Mouse (Mus musculus): ENCODE data around the gene Gm4791. TPM values are rescaled to one million over a fixed set of nuclear protein-coding genes. Genes with fewer than 3 reads are reported as not detected.

Gm4791 gene
- total and polyA plus RNA-seq, 3 experiments, result not detected

DNA sequence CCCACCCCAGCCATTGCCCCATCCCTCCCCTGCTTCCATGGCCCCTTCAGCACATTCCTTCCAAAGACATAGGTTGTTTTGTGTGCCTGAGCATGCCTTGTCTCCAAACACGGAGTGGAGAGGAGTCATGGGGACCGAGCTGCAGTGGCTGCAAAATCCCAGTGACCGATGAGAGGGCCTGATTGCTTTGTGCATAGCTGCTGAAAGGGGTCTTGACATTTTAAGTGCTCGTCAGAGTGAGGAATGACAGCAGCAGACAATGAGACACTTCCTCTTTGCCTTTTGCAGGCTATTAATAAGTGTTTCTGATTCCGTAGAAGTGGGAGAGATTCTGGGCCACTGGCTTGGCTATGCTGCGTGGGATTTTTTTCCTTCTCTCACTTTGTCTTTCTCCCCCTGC is 29.6 kb upstream of the Gm4791 start:
- Histone ChIP-seq H3K9ac (ENCODE audit: control insufficient read depth, low read depth, low read length, poor library complexity, severe bottlenecking) (no peak overlapping the region), H3K4me3 (ENCODE audit: control insufficient read depth in 1 of 2, insufficient read depth in 1 of 2, low read depth in 2 of 2, low read length in 2 of 2) (no peak overlapping the region), H3K27ac (ENCODE audit: control insufficient read depth, low read depth, low read length) (no peak overlapping the region), H3K36me3 (ENCODE audit: control insufficient read depth in 1 of 2, insufficient read depth in 2 of 2, low read length in 2 of 2) (no peaks in the 10 kb centered on the region), H3K79me2 (ENCODE audit: control insufficient read depth, insufficient read depth, low read length, poor library complexity) (no peaks in the 10 kb centered on the region), H3K4me1 (ENCODE audit: control insufficient read depth in 1 of 2, insufficient read depth in 2 of 2, low read length in 2 of 2) (no peaks in the 10 kb centered on the region), H3K27me3 (ENCODE audit: control insufficient read depth in 1 of 2, insufficient read depth in 2 of 2, low read length in 2 of 2) (no peaks in the 10 kb centered on the region), H3K9me3 (replicated peaks; ENCODE audit: insufficient read depth, low read length) (no peaks in the 10 kb centered on the region)
- TF ChIP-seq ELF1 (IDR thresholded peaks at IDR 0.05; ENCODE audit: low read depth, low read length) (no peak), ETS1 (IDR thresholded peaks at IDR 0.05; ENCODE audit: low read depth, low read length) (no peak), ZMIZ1 (IDR thresholded peaks at IDR 0.05; ENCODE audit: low read depth, low read length) (no peak), RCOR1 (IDR thresholded peaks at IDR 0.05; ENCODE audit: low read depth, low read length) (no peak), MAX (IDR thresholded peaks at IDR 0.05; ENCODE audit: low read length) (no peak), GABPA (IDR thresholded peaks at IDR 0.05; ENCODE audit: low read depth, low read length) (no peak), MYB (IDR thresholded peaks at IDR 0.05; ENCODE audit: low read depth, low read length) (no peak), NRF1 (IDR thresholded peaks at IDR 0.05; ENCODE audit: insufficient read depth, low read depth, low read length, poor library complexity, severe bottlenecking) (no peak)
- no peak for DNase-seq (ENCODE audit: low read depth, low spot score)

DNA sequence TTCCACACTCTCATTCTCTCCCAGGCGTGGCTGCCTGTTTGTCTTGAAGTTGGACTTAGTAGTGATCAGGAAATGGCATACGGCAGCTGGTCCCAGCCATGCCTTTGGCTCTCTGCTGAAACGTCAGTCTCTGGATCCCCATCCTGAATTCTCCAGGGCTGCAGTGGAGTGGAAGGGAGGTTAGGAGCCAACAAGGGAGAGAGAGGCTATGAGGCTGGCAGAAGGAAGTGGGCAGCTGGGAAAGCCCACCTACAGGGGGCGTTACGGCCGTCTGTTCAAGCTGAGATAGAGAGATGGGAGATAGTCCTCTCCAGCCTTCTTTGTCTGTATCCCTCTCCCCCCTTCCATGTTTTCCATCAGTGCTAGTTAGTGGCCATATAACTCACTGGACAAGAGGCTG is 29.1 kb upstream of the Gm4791 start:
- no peaks in the 10 kb centered on the region for H3K79me2 ChIP-seq (ENCODE audit: control insufficient read depth, insufficient read depth, low read length, poor library complexity)
- no peaks in the 10 kb centered on the region for H3K4me1 ChIP-seq (ENCODE audit: control insufficient read depth in 1 of 2, insufficient read depth in 2 of 2, low read length in 2 of 2)
- no peaks in the 10 kb centered on the region for H3K27me3 ChIP-seq (ENCODE audit: control insufficient read depth in 1 of 2, insufficient read depth in 2 of 2, low read length in 2 of 2)
- H3K9me3 ChIP-seq (replicated peaks; ENCODE audit: insufficient read depth, low read length), result no peaks in the 10 kb centered on the region
- H3K4me3 ChIP-seq (ENCODE audit: control insufficient read depth in 1 of 2, insufficient read depth in 1 of 2, low read depth in 2 of 2, low read length in 2 of 2), result no peak overlapping the region
- no peak for DNase-seq (ENCODE audit: low read depth, low spot score)
- TF ChIP-seq USF1 (IDR thresholded peaks at IDR 0.05; ENCODE audit: low read depth, low read length) (no peak), USF2 (IDR thresholded peaks at IDR 0.05; ENCODE audit: borderline replicate concordance in 1 of 2, insufficient read depth in 1 of 2, low read depth in 1 of 2, low read length in 2 of 2) (no peak), TAL1 (IDR thresholded peaks at IDR 0.05; ENCODE audit: low read length) (no peak), POLR2A (IDR thresholded peaks at IDR 0.05; ENCODE audit: control insufficient read depth in 1 of 2, insufficient read depth in 1 of 2, low read depth in 1 of 2, low read length in 2 of 2, poor library complexity in 1 of 2) (no peak)
- H3K27ac ChIP-seq (ENCODE audit: control insufficient read depth, low read depth, low read length), result no peak overlapping the region
- no peak overlapping the region for H3K9ac ChIP-seq (ENCODE audit: control insufficient read depth, low read depth, low read length, poor library complexity, severe bottlenecking)
- no peaks in the 10 kb centered on the region for H3K36me3 ChIP-seq (ENCODE audit: control insufficient read depth in 1 of 2, insufficient read depth in 2 of 2, low read length in 2 of 2)

DNA sequence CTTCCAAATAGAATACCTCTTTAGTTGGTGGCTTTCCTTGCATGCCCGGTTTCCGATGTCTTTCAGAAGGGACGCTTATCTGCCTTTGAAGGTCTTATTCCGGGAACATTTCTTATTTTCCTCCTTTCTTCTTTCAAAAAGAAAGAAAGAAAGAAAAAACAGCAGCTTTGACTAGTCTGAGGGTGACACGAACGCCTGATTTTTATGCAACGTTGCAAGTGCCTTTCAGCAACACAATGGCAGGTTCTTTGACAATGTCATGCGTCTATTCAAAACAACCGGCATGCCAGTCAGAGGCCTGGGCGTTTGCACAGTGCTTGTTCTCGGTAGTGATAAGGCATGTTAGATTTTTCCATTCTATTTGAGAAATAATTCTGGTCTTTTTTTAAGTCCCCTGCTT is 19.7 kb upstream of the Gm4791 start:
- Histone ChIP-seq H3K4me1 (ENCODE audit: control insufficient read depth in 1 of 2, insufficient read depth in 2 of 2, low read length in 2 of 2) (no peaks in the 10 kb centered on the region), H3K9ac (ENCODE audit: control insufficient read depth, low read depth, low read length, poor library complexity, severe bottlenecking) (no peak overlapping the region), H3K36me3 (ENCODE audit: control insufficient read depth in 1 of 2, insufficient read depth in 2 of 2, low read length in 2 of 2) (no peaks in the 10 kb centered on the region), H3K27ac (ENCODE audit: control insufficient read depth, low read depth, low read length) (no peak overlapping the region), H3K4me3 (ENCODE audit: control insufficient read depth in 1 of 2, insufficient read depth in 1 of 2, low read depth in 2 of 2, low read length in 2 of 2) (no peak overlapping the region), H3K9me3 (replicated peaks; ENCODE audit: insufficient read depth, low read length) (no peaks in the 10 kb centered on the region), H3K79me2 (ENCODE audit: control insufficient read depth, insufficient read depth, low read length, poor library complexity) (no peaks in the 10 kb centered on the region), H3K27me3 (ENCODE audit: control insufficient read depth in 1 of 2, insufficient read depth in 2 of 2, low read length in 2 of 2) (no peaks in the 10 kb centered on the region)
- DNase-seq (ENCODE audit: low read depth, low spot score), result no peak
- TF ChIP-seq MXI1 (IDR thresholded peaks at IDR 0.05; ENCODE audit: low read depth, low read length) (no peak), POLR2A (IDR thresholded peaks at IDR 0.05; ENCODE audit: control insufficient read depth in 1 of 2, insufficient read depth in 1 of 2, low read depth in 1 of 2, low read length in 2 of 2, poor library complexity in 1 of 2) (no peak), MAFK (IDR thresholded peaks at IDR 0.05; ENCODE audit: borderline replicate concordance, low read depth, low read length) (no peak), TCF12 (IDR thresholded peaks at IDR 0.05; ENCODE audit: low read depth, low read length) (no peak), SMC3 (IDR thresholded peaks at IDR 0.05; ENCODE audit: low read depth, low read length) (no peak), USF2 (IDR thresholded peaks at IDR 0.05; ENCODE audit: borderline replicate concordance in 1 of 2, insufficient read depth in 1 of 2, low read depth in 1 of 2, low read length in 2 of 2) (no peak), POLR2AphosphoS5 (IDR thresholded peaks at IDR 0.05; ENCODE audit: borderline replicate concordance, low read depth, low read length) (no peak)

Data from MEL (cell line).